Mouse (Mus musculus) E14TG2a.4 (cell line): ENCODE data around the gene Prr29.
A peak's percentile ranks its signal among the peaks of the same experiment; 100 is the strongest.
"Not testable (repeated sequence)": the region's sequence is repeated elsewhere in the genome, so short reads cannot be mapped to it uniquely, and the experiment has no call there.

Experiments used
- H3K27me3 ChIP-seq: 2 replicates; pipeline ENCODE4 v1.6.1; 2014; ENCODE audit warnings: low read length, control low read depth; ENCODE audit not compliant: insufficient read depth
- H3K36me3 ChIP-seq: 2 replicates; pipeline ENCODE4 v1.6.1; 2014; ENCODE audit warnings: low read length, control low read depth; ENCODE audit not compliant: insufficient read depth
- H3K4me1 ChIP-seq: replicated peaks from 2 replicates; pipeline ENCODE4 v1.6.1; 2014; ENCODE audit warnings: low read depth, low read length, control low read depth
- H3K4me3 ChIP-seq: replicated peaks from 2 replicates; pipeline ENCODE4 v1.5.1; 2014; ENCODE audit warnings: mild to moderate bottlenecking, low read length
- H3K9me3 ChIP-seq: 2 replicates; pipeline ENCODE4 v1.6.1; 2014; ENCODE audit warnings: low read length, control low read depth
- CTCF ChIP-seq: conservative IDR thresholded peaks from 2 replicates; pipeline ENCODE4 v1.5.1; 2014; ENCODE audit warnings: low read length
- NANOG ChIP-seq: IDR thresholded peaks from 2 replicates; pipeline ENCODE4 v1.6.1; 2014; ENCODE audit warnings: borderline replicate concordance, low read length, mixed read lengths
- POU5F1 ChIP-seq: IDR thresholded peaks from 2 replicates; pipeline ENCODE4 v1.6.1; 2014; ENCODE audit warnings: low read length, borderline replicate concordance

The Prr29 gene

GRCm38 (mm10) chr11:106387020-106387419 lies 21.7 kb downstream of the Prr29 start:
- Histone ChIP-seq H3K36me3 (no peaks in the 10 kb centered on the region), H3K4me3 (peak overlapping the region; percentile 52), H3K27me3 (no peaks in the 10 kb centered on the region), H3K9me3 (no peaks in the 10 kb centered on the region), H3K4me1 (peaks cover 12% of the 10 kb centered on the region)
- TF ChIP-seq NANOG, result no peak
- no peak for TF ChIP-seq CTCF
- no peak for TF ChIP-seq POU5F1

GRCm38 (mm10) chr11:106387791-106388216 lies 22.5 kb downstream of the Prr29 start, which contains the start of gene Icam2:
Icam2 (minus strand) TSS chr11:106388075.
- Histone ChIP-seq H3K9me3 (no peaks in the 10 kb centered on the region), H3K4me1 (peaks cover 19% of the 10 kb centered on the region), H3K27me3 (no peaks in the 10 kb centered on the region), H3K36me3 (no peaks in the 10 kb centered on the region), H3K4me3 (peak within 1 kb of the TSS; percentile 52)
- TF ChIP-seq POU5F1, result no peak
- TF ChIP-seq NANOG, result no peak
- TF ChIP-seq CTCF, result no peak

GRCm38 (mm10) chr11:106389611-106390010 lies 24.3 kb downstream of the Prr29 start:
- TF ChIP-seq CTCF (no peak), POU5F1 (no peak)
- Histone ChIP-seq H3K9me3 (no peaks in the 10 kb centered on the region), H3K4me3 (no peak overlapping the region), H3K36me3 (no peaks in the 10 kb centered on the region), H3K27me3 (no peaks in the 10 kb centered on the region), H3K4me1 (peaks cover 29% of the 10 kb centered on the region)

GRCm38 (mm10) chr11:106390757-106391156 lies 25.5 kb downstream of the Prr29 start:
- TF ChIP-seq POU5F1, result no peak
- TF ChIP-seq NANOG, result no peak
- TF ChIP-seq CTCF, result no peak
- Histone ChIP-seq H3K36me3 (no peaks in the 10 kb centered on the region), H3K27me3 (no peaks in the 10 kb centered on the region), H3K4me1 (peaks cover 29% of the 10 kb centered on the region), H3K9me3 (no peaks in the 10 kb centered on the region), H3K4me3 (no peak overlapping the region)

GRCm38 (mm10) chr11:106391546-106392188 lies 26.4 kb downstream of the Prr29 start:
- Histone ChIP-seq H3K9me3 (no peaks in the 10 kb centered on the region), H3K36me3 (0 out of 2 replicates have a peak, but pooled peaks cover 2% of the 10 kb centered on the region), H3K4me1 (peaks cover 29% of the 10 kb centered on the region), H3K27me3 (no peaks in the 10 kb centered on the region), H3K4me3 (no peak overlapping the region)
- TF ChIP-seq CTCF, result peak; percentile 78
- TF ChIP-seq NANOG, result no peak
- no peak for TF ChIP-seq POU5F1

GRCm38 (mm10) chr11:106392597-106393330 lies 27.5 kb downstream of the Prr29 start:
- H3K4me1 ChIP-seq, result peaks cover 24% of the 10 kb centered on the region
- no peaks in the 10 kb centered on the region for H3K9me3 ChIP-seq
- H3K27me3 ChIP-seq, result no peaks in the 10 kb centered on the region
- no peak overlapping the region for H3K4me3 ChIP-seq
- peaks cover 8% of the 10 kb centered on the region; the same call in 1 of the 2 replicates for H3K36me3 ChIP-seq
- TF ChIP-seq CTCF (no peak), NANOG (no peak), POU5F1 (no peak)

- TF ChIP-seq POU5F1 (no peak), NANOG (no peak), CTCF (no peak)
- peaks cover 13% of the 10 kb centered on the region for H3K36me3 ChIP-seq
- no peaks in the 10 kb centered on the region for H3K9me3 ChIP-seq
- no peak overlapping the region for H3K4me3 ChIP-seq
- peaks cover 18% of the 10 kb centered on the region for H3K4me1 ChIP-seq
- no peaks in the 10 kb centered on the region for H3K27me3 ChIP-seq
Observed at GRCm38 (mm10) chr11:106393331-106393616, 28.0 kb downstream of the Prr29 start.

- Histone ChIP-seq H3K36me3 (peaks cover 21% of the 10 kb centered on the region), H3K4me1 (peaks cover 18% of the 10 kb centered on the region)
- H3K4me3 ChIP-seq, H3K27me3 ChIP-seq, H3K9me3 ChIP-seq: not testable (repeated sequence)
Observed at GRCm38 (mm10) chr11:106394055-106394454, 28.8 kb downstream of the Prr29 start.

- H3K27me3 ChIP-seq, result no peaks in the 10 kb centered on the region
- TF ChIP-seq NANOG (no peak), CTCF (peak; percentile 26; the same call in 1 of the 2 replicates)
- no peak overlapping the region for H3K4me3 ChIP-seq
- H3K9me3 ChIP-seq, result no peaks in the 10 kb centered on the region
- H3K4me1 ChIP-seq, result peaks cover 11% of the 10 kb centered on the region
- H3K36me3 ChIP-seq, result peaks cover 41% of the 10 kb centered on the region
Observed at GRCm38 (mm10) chr11:106397656-106398055, 32.4 kb downstream of the Prr29 start.
